Mouse (Mus musculus) megakaryocyte, embryonic 14.5 days (primary cell): Measurements from ENCODE around the gene Lrpprc.

ENCODE experiments used
- FLI1 ChIP-seq: IDR thresholded peaks from 2 replicates; pipeline ENCODE4 v1.6.1; 2012; ENCODE audit warnings: low read length, inconsistent platforms, mixed read lengths
- GATA1 ChIP-seq: IDR thresholded peaks from 3 replicates; pipeline ENCODE4 v1.6.1; 2012; ENCODE audit warnings: mixed read lengths, low read length, inconsistent platforms, borderline replicate concordance

GRCm38 (mm10) chr17:84675951-84676366 is 114.6 kb downstream of the Lrpprc start, which contains the start of gene Abcg8:
- TF ChIP-seq GATA1 (no peak), FLI1 (no peak)
